Mouse (Mus musculus) effector memory CD4-positive, alpha-beta T cell, adult 7 months (primary cell): ENCODE measurements around the gene Ppid. TPM values are rescaled to one million over a fixed set of nuclear protein-coding genes. Genes with fewer than 3 reads are reported as not detected.

Experiments used
- polyA plus RNA-seq: library from polyadenylated mRNA; unstranded; fragments of 100-300 nt; shearing (Covaris generic); gene quantifications from one replicate; pipeline ENCODE4 v1.2.1, GENCODE M21; 2017

Ppid gene
- polyA plus RNA-seq, result 76.4 TPM

GRCm38 (mm10) chr3:79590863-79591792 lies at the start of gene Ppid:
Ppid (plus strand) TSS chr3:79591342.

GRCm38 (mm10) chr3:79567703-79568362 lies 23.3 kb upstream of the Ppid start, which contains the start of gene Fnip2:
Fnip2 (minus strand) TSS chr3:79567796.

DNA sequence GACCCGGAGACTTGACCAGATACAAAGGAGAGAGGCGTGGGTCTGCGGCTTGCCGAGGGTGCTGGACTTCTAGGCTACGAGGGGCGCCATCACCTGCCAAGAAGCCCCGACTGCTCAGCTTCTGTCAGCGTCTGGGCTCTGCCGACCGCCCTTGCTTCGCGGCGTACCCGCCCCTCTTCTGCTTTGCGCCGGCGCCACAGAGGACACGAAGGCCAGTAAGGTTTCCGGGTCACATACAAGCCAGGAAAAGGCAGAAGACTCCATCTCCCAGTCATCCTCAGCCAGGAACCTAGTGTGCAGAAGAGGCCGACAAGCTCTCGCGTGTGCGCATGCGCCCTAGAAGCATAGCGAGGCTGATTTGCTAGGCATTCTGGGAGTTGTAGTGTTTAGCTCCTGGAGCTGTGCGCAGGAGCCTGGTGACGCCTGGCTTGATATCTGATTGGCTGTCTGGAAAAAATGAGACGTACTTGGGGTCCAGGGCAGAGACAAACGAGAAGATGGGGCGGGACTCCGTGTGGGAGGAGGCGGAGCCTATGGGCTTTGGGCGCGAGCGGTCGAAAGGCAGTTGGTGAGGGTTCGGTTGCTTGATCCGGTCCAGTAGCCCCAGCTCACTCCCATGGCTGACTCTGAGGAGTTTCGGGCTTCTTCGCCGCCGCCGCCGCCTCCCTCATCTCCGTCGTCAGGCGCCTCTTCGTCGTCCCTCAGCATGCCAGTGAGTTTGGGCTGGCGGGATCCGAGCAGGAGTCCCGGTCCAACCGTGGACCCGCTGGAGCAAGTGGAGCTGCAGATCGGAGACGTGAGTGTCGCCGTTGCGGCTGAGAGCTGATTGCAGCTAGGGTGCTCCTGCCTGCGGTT lies 37.6 kb downstream of the Ppid start, which contains the start of gene 4930579G24Rik:
TSS of gene 4930579G24Rik (plus strand) at position 519 of the 855 bp plus-strand sequence.

DNA sequence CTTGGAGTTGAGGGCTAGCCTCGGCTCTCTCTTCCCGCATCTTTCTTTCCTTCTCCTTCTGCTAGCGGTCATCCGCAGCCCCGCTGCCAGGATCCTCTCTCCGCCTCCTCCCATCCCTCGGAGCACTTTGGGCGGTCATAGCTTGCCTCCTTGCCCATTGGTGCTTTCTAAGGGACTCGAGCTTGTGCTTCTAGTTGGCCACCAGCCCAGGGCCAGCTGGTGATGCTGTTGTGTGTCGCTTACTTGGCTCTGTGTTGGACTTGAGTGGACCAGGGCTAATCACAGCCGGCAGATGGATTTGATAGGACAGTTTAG lies 38.2 kb downstream of the Ppid start, which contains the start of gene Etfdh:
TSS of gene Etfdh (minus strand) at position 85 of the 315 bp plus-strand sequence.

Other genes with a start within 250 kb of the Ppid start
- 0.49 TPM for gene Fnip2, start 23.5 kb upstream of the Ppid start, polyA plus RNA-seq
- 3.3 TPM for gene 4930579G24Rik, start 37.7 kb downstream of the Ppid start, polyA plus RNA-seq
- 50.7 TPM for gene Etfdh, start 38.2 kb downstream of the Ppid start, polyA plus RNA-seq
- not detected for gene Rxfp1, start 146.5 kb downstream of the Ppid start, polyA plus RNA-seq